Mouse (Mus musculus): ENCODE data around the gene Gjb3.

The Gjb3 gene

GRCm38 (mm10) chr4:127330181-127331100 is at the start of gene Gjb3:
Gene Gjb3, minus strand, starts transcription at chr4:127330844.
- in situ Hi-C loops (cut with MseI, MboI), result loop anchor here in 1 of 2 experiments (5.0 kb wide), 1 partner anchor 37 kb away; no protein-coding TSS in a partner anchor

DNA sequence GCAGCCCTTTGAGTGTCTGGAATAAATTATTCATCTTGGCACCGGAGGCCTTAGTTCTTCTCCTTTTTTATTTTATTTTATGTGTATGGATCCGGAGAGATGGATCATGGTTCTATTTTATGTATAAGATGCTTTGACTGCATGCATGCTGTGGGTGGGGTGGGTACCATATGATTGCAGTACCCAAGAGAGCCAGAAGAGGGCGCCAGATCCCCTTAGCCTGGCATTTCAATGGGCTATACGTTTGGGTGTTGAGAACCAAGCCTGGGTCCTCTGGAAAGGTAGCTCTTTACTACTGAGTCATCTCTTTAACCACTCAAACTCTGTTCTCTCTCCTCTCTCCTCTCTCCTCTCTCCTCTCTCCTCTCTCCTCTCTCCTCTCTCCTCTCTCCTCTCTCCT is 46.7 kb upstream of the Gjb3 start:
- in situ Hi-C loops (cut with MseI, MboI), result no loop called here

DNA sequence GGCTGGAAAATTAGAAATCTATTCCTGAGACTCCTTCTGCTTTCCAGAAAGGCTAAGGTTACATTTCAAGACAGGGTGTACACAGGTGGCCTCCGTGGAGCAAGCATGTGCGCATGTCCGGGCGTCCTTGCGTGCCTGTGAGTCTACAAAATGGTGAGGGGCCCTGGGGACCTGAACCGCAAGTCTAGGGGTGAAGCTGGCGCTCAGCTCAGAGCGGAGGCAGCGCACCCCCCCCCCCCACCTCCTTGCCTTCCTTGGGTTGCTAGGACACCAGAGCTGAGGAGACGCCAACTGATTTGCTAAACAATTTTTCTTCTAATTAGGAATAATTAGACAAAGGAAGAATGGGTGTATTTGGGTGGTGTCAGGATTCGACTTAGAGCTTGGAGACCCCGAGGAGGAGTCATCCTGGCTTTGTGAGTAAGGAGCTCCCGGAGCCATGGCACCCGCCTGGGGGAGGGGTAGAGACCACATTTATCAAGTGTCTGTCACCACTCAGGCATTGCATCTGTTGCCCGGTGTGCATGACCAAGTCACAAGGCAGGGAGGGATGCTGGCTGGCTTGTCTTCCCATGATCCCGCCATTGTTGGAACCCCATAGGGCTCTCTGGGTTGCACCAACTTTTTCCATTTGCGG is 45.0 kb upstream of the Gjb3 start:
- in situ Hi-C loops (cut with MseI, MboI), result no loop called here

GRCm38 (mm10) chr4:127374645-127375044 is 44.0 kb upstream of the Gjb3 start:
- in situ Hi-C loops (cut with MseI, MboI), result no loop called here

DNA sequence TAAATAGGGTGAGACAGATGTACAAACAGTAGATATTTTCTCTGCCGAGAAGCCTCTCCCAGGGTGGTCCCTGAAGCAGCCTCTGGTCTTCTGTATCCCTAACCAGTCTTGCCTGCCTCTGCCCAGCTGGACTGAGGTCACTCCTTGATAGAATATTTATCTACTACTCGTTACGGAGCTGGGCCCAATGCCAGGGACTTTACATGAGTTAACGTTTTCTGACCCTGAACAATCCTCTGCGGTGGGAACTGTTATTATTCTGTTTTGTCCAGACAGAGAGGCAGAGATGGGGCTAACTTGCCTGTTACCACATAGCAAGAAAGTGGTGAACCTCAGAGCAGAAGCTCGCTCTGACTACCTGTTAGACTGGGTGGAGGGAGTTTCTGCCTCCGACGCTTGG is 42.8 kb upstream of the Gjb3 start:
- in situ Hi-C loops (cut with MseI, MboI), result no loop called here

GRCm38 (mm10) chr4:127371546-127371945 is 40.9 kb upstream of the Gjb3 start:
- in situ Hi-C loops (cut with MseI, MboI), result no loop called here

DNA sequence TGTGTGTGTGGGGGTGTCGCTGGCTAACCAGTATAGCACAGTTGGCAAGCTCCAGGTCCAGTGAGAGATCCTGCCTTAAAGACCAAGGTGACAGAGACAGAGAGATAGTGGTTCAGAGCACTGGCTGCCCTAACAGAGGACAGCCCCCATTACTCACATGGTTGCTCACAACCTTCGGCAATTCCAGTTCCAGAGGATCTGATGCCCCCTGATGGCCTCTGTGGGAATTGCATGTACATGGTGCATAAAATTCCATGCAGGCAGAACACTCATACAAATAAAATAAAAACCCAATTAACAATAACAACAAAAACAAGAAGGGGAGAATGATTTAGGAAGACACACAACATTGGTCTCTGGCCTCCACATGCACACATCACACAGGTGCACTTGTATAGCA is 39.8 kb upstream of the Gjb3 start:
- in situ Hi-C loops (cut with MseI, MboI), result no loop called here

- in situ Hi-C loops (cut with MseI, MboI), result loop anchor here (5.0 kb wide), 2 partner anchors 36 to 41 kb away; partner anchors contain the start of gene Gjb3 (in 1 of the 2)
These were observed 37.8 kb upstream of the Gjb3 start for GRCm38 (mm10) chr4:127368379-127368973.

DNA sequence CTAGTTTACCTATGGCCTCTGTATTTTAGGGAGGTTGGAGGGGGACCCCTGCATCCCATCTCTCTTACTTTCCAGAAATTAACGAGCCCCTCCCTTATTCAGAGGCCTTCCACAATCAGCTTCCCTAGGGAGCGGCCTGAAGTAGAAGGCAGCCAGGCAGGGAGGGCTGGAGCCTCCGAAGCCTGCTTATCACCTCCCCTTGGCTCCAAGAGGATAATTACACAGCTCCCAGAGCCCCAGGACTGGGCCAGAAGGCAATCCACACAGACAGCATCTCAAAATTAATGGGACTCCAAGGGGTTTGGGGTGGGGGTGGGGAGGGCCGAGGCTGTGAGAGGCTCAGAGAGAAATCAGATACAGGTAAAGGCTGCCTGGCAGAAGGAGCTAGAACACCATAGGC is 35.2 kb upstream of the Gjb3 start:
- in situ Hi-C loops (cut with MseI, MboI), result loop anchor here (5.0 kb wide), 2 partner anchors 34 to 39 kb away; partner anchors contain the start of gene Gjb3 (in 1 of the 2)

GRCm38 (mm10) chr4:127365433-127365832 is 34.8 kb upstream of the Gjb3 start:
- in situ Hi-C loops (cut with MseI, MboI), result loop anchor here (5.0 kb wide), 2 partner anchors 33 to 38 kb away; partner anchors contain the start of gene Gjb3 (in 1 of the 2)

- in situ Hi-C loops (cut with MseI, MboI), result no loop called here
These were observed 33.8 kb upstream of the Gjb3 start for GRCm38 (mm10) chr4:127364431-127364830.

- in situ Hi-C loops (cut with MseI, MboI), result no loop called here
These were observed 32.7 kb upstream of the Gjb3 start for GRCm38 (mm10) chr4:127363331-127363730.

DNA sequence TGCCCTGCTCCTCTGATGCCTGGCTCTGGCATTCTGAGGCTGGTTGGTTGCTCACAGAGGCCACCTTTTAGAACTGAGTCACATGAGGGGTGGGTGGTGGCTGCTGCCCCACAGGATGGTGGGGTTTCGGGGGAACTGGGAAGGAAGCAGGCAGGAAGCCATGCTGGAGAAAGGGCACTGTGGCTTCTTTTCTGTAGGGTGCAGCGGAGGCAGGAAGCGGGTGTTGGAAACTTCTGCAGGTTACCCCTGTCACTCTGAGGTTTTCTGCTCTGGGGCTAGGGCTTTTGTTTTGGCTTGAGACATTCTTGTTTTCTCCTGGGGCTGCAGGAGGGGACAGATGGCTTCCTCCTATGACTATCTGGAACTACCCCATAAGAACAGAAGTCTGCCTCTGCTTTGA is 31.9 kb upstream of the Gjb3 start:
- in situ Hi-C loops (cut with MseI, MboI), result no loop called here

- in situ Hi-C loops (cut with MseI, MboI), result no loop called here
These were observed 27.4 kb upstream of the Gjb3 start, which contains the start of gene Gjb5 for GRCm38 (mm10) chr4:127358018-127358417. Gene Gjb5, minus strand, starts transcription at chr4:127358181.

- in situ Hi-C loops (cut with MseI, MboI), result no loop called here
These were observed 24.2 kb upstream of the Gjb3 start for GRCm38 (mm10) chr4:127354506-127355485.

DNA sequence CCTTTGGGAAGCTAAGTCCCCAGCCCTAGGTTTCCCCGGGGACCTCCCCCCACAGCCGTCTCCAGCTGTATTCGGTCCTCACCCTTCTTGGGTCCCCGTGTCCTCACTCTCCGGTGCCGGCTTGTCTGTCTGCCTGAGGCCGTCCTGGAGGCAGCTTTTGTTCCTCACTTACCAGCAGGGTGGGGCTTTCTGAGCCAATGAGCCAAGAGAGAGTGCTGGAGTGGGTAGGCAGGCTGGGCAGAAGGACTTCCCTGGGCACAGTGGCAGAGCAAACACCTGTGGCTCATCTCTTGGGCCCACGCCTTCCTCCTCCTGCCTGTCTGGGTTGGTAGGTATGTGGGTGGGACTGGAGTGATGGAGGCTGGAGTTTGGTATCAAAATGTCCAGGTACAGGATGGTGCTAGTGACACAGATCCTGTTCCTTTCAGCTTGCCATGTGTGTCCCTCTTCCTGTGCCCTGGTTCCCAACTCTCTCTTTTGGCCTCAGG is 23.4 kb upstream of the Gjb3 start, which contains the start of gene Gjb4:
Gene Gjb4, minus strand, starts transcription at position 131 of the 488 bp plus-strand sequence.
- in situ Hi-C loops (cut with MseI, MboI), result no loop called here

- in situ Hi-C loops (cut with MseI, MboI), result no loop called here
These were observed 21.9 kb upstream of the Gjb3 start for GRCm38 (mm10) chr4:127352594-127352993.

DNA sequence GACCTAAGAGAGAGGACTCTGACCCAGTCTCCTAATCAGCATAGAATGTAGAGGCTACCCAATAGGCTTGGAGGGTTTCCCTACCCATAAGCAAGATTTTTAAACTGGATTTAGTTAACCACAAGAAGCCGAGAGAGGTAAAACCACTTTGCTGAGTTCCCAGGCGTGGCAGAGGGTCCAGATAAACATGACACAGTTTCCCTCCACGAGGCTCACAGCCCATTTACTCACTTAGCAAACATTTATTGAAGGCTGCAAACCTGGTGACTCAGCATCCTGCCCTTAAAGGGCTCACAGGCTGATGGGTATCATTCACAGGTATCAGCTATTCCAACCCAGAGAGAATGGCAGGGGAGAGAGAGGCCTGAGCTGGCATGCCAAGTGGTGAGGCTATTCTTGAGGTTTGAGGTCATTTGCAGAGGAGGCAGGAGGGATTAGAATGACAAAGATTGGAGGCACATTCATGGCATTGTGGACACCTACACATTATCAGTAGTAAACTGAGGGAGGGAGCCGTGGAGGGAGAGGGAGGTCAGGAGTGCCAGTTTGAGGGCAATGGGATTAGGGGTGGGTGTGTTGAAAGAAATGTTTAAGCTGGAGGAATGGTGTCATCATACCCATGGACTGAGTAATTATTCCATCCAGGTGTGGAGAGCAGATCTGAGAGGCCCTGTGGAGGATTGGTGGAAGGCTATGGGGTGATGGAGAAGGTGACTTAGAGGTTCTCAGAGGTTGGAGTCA is 19.1 kb upstream of the Gjb3 start:
- in situ Hi-C loops (cut with MseI, MboI), result no loop called here

- in situ Hi-C loops (cut with MseI, MboI), result no loop called here
These were observed 14.4 kb upstream of the Gjb3 start for GRCm38 (mm10) chr4:127345000-127345399.

DNA sequence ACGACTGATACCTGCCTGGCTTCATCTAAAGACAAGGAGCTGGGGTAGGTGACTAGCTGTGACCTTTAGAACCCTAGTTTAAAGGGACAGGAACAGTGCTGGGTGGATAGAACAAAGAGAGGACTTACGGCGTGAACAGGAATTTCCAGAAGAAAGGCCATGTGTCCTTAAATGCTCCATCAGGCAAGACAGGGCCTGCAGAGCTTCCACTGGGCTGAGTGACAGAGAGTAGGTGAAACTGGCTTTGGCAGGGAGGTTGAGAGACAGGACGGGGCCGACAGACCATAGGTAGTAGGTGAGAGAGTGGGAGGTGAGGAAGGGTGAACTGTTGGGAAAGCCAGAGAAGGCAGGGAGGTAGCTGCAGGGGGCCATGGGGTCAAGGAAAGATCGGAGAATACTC is 10.7 kb upstream of the Gjb3 start:
- in situ Hi-C loops (cut with MseI, MboI), result no loop called here

Data from mouse trophoblast stem cell (cell line).